Mouse (Mus musculus): ENCODE measurements around the gene Cyp24a1. TPM values are rescaled to one million over a fixed set of nuclear protein-coding genes. Genes with fewer than 3 reads are reported as not detected.

Cyp24a1 gene
- polyA plus RNA-seq, 1 experiment from 2014 or later, result 0.14 TPM

DNA sequence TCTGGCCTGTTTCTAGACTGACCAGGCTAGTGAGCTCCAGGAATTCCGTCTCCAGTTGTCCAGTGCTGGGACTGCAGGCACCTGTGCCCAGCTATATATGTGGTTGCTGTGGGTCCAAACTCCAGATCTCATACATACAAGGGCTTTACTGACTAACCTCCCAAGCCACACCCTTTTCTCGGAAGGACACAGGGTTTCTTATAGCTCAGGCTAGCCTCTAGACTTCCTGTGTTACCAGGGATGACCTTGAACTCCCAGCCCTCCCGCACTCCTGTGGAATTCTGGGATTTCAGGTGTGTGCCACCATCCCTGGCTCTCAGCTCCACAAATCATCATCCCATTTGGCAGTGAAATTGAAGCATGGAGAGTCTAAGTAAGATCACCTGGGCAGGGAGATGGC lies 33.3 kb upstream of the Cyp24a1 start:
- Histone ChIP-seq H3K36me3 (ENCODE audit: control insufficient read depth, insufficient read depth, low read length) (no peaks in the 10 kb centered on the region), H3K9ac (ENCODE audit: low read depth, low read length) (no peak overlapping the region), H3K4me1 (replicated peaks; ENCODE audit: control insufficient read depth, insufficient read depth, low read length) (no peaks in the 10 kb centered on the region), H3K4me2 (replicated peaks; ENCODE audit: low read depth, low read length) (no peak overlapping the region), H3K27me3 (ENCODE audit: control insufficient read depth, insufficient read depth, low read length) (no peaks in the 10 kb centered on the region), H3K9me3 (ENCODE audit: control insufficient read depth, low read length) (no peaks in the 10 kb centered on the region), H3K27ac (ENCODE audit: low read depth, low read length) (no peak overlapping the region), H3K4me3 (ENCODE audit: low read depth, low read length) (no peak overlapping the region)
- DNase-seq (ENCODE audit: low spot score) (no peak), ATAC-seq (ENCODE audit: low FRiP score) (no peak)
- 89% methylated on average over 3 of the region's 3 CpGs for WGBS

DNA sequence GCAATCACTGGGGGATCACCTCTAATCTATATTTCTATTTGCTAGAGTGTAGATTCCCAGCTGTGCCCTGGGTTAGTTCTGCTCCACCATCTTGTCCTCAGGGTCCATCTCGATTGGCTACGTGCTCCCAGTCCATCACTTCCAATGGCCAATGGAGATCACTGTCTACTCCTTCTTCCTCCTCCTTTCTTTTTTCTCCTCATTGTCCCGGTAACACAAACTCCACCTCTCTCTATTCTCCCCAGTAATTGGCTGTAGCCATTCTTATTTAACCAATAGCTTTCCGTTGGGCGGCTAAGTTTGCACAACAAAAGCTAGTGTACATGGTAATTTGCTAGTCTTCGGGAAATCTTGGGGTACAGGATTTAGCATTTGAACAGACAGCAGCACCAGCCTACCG lies 32.8 kb upstream of the Cyp24a1 start:
- Histone ChIP-seq H3K9ac (ENCODE audit: low read depth, low read length) (no peak overlapping the region), H3K9me3 (ENCODE audit: control insufficient read depth, low read length) (no peaks in the 10 kb centered on the region), H3K4me2 (replicated peaks; ENCODE audit: low read depth, low read length) (no peak overlapping the region), H3K36me3 (ENCODE audit: control insufficient read depth, insufficient read depth, low read length) (no peaks in the 10 kb centered on the region), H3K27me3 (ENCODE audit: control insufficient read depth, insufficient read depth, low read length) (no peaks in the 10 kb centered on the region), H3K4me3 (ENCODE audit: low read depth, low read length) (no peak overlapping the region), H3K27ac (ENCODE audit: low read depth, low read length) (no peak overlapping the region), H3K4me1 (replicated peaks; ENCODE audit: control insufficient read depth, insufficient read depth, low read length) (no peaks in the 10 kb centered on the region)
- DNase-seq (ENCODE audit: low spot score) (no peak), ATAC-seq (ENCODE audit: low FRiP score) (no peak)
- 93% methylated on average over 7 of the region's 7 CpGs for WGBS

DNA sequence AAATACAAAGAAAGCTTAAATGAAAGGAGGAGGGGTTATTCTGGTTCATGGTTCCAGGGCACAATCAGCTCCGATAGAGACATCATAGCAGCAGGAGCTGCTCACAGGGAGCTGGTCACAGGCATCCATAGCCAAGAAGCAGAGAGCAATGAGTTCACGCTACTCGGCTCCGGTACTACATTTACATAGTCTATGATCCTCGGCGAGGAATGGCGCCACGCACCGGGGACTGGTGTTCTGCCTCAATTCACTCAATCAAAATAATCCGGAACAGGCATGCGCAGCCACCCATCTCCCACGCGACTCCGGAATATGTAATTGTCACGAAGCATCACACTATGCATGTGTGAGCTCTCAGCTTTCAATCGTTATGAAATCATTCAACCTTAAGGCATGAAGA lies 31.1 kb upstream of the Cyp24a1 start:
- Histone ChIP-seq H3K4me1 (replicated peaks; ENCODE audit: control insufficient read depth, insufficient read depth, low read length) (no peaks in the 10 kb centered on the region), H3K4me3 (ENCODE audit: low read depth, low read length) (no peak overlapping the region), H3K36me3 (ENCODE audit: control insufficient read depth, insufficient read depth, low read length) (no peaks in the 10 kb centered on the region), H3K27ac (ENCODE audit: low read depth, low read length) (no peak overlapping the region), H3K27me3 (ENCODE audit: control insufficient read depth, insufficient read depth, low read length) (no peaks in the 10 kb centered on the region), H3K4me2 (replicated peaks; ENCODE audit: low read depth, low read length) (no peak overlapping the region), H3K9me3 (ENCODE audit: control insufficient read depth, low read length) (no peaks in the 10 kb centered on the region), H3K9ac (ENCODE audit: low read depth, low read length) (no peak overlapping the region)
- DNase-seq (ENCODE audit: low spot score), result no peak
- no peak for ATAC-seq (ENCODE audit: low FRiP score)
- 94% methylated on average over 16 of the region's 16 CpGs for WGBS

DNA sequence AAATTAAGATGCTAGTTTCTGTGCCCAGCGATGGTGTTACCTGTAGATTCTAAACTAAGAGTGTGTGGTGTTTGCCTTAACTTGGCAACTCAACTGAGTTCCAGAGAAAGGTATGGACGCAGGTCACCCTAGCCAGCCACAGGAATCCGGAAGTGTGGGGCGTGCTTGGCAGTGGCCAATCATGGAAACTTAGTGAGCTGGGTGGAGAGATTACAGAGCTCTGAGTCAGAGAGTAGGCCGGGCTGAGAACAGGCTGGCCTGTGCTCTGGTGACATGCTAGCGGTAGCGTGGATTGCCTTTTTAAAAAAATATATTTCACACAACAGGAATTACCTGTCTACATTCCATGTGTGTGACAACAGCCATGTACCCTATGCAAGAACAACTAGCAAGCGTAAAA lies 29.6 kb upstream of the Cyp24a1 start:
- Histone ChIP-seq H3K27me3 (ENCODE audit: control insufficient read depth, insufficient read depth, low read length) (no peaks in the 10 kb centered on the region), H3K9me3 (ENCODE audit: control insufficient read depth, low read length) (no peaks in the 10 kb centered on the region), H3K4me1 (replicated peaks; ENCODE audit: control insufficient read depth, insufficient read depth, low read length) (no peaks in the 10 kb centered on the region), H3K27ac (ENCODE audit: low read depth, low read length) (no peak overlapping the region), H3K9ac (ENCODE audit: low read depth, low read length) (no peak overlapping the region), H3K36me3 (ENCODE audit: control insufficient read depth, insufficient read depth, low read length) (no peaks in the 10 kb centered on the region), H3K4me3 (ENCODE audit: low read depth, low read length) (no peak overlapping the region), H3K4me2 (replicated peaks; ENCODE audit: low read depth, low read length) (no peak overlapping the region)
- WGBS, result 94% methylated on average over 8 of the region's 8 CpGs
- DNase-seq (ENCODE audit: low spot score) (no peak), ATAC-seq (ENCODE audit: low FRiP score) (no peak)

DNA sequence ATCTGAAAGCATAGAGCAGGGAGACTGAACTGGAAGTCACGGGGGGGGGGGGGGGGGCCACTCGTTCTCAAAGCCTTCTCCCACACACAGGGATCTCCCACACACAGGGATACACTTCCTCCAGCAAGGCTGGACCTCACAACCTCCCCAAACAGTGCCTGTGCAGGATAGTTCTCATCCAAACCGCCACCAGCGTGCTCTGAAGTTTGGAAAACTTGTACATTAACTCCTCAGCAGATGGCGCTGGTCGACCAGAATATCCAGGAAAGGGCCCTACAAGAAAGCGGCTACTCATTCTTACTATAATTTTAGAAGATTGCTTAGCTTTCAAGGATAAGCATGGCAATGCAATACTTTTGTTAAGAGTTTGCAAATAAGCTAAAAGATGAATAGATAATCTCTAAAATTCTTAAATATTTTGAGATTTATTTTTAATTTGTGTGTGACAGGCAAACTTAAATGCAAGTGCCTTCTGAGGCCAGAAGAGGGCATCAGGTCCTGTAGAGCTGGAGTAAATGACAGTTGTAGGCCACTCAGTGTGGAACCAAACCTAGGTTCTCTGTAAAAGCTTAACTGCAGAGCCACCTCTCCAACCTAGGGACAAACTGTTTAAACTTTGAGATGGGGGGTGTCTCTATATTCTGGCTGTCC lies 23.5 kb upstream of the Cyp24a1 start:
- no peaks in the 10 kb centered on the region for H3K9me3 ChIP-seq (ENCODE audit: control insufficient read depth, low read length)
- H3K9ac ChIP-seq (ENCODE audit: low read depth, low read length), result no peak overlapping the region
- H3K36me3 ChIP-seq (ENCODE audit: control insufficient read depth, insufficient read depth, low read length), result 0 out of 2 replicates have a peak, but pooled peaks cover 3% of the 10 kb centered on the region
- no peaks in the 10 kb centered on the region for H3K4me1 ChIP-seq (replicated peaks; ENCODE audit: control insufficient read depth, insufficient read depth, low read length)
- WGBS, result 12% methylated on average over 7 of the region's 7 CpGs
- peak; percentile 81 for DNase-seq (ENCODE audit: low spot score)
- no peak overlapping the region for H3K27ac ChIP-seq (ENCODE audit: low read depth, low read length)
- no peak overlapping the region for H3K4me3 ChIP-seq (ENCODE audit: low read depth, low read length)
- peak; percentile 69 for ATAC-seq (ENCODE audit: low FRiP score)
- no peak overlapping the region for H3K4me2 ChIP-seq (replicated peaks; ENCODE audit: low read depth, low read length)
- H3K27me3 ChIP-seq (ENCODE audit: control insufficient read depth, insufficient read depth, low read length), result no peaks in the 10 kb centered on the region

DNA sequence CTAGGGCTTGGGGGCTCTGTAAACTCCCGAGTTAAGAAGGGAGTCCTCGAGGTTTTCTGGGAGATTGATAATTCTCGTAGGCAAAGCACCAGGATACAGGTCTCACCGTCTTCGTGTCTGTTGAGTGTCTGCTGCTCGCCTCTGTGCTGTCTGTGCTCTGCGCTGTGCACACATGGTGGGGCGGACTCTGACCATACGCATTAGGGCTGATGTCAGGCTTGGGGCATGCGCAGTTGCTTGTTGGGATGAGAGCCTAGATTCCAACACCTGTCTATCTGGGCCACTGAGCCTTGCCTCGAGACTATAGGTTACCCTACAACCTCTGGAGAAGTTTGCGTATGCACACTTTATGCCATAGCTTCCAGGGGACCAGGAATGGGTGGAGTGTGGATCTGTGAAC lies 16.8 kb upstream of the Cyp24a1 start:
- Histone ChIP-seq H3K4me2 (replicated peaks; ENCODE audit: low read depth, low read length) (no peak overlapping the region), H3K9me3 (ENCODE audit: control insufficient read depth, low read length) (no peaks in the 10 kb centered on the region), H3K27me3 (ENCODE audit: control insufficient read depth, insufficient read depth, low read length) (no peaks in the 10 kb centered on the region), H3K9ac (ENCODE audit: low read depth, low read length) (no peak overlapping the region), H3K4me1 (replicated peaks; ENCODE audit: control insufficient read depth, insufficient read depth, low read length) (no peaks in the 10 kb centered on the region; the same call in 1 of the 2 replicates), H3K36me3 (ENCODE audit: control insufficient read depth, insufficient read depth, low read length) (0 out of 2 replicates have a peak, but pooled peaks cover 3% of the 10 kb centered on the region), H3K4me3 (ENCODE audit: low read depth, low read length) (no peak overlapping the region), H3K27ac (ENCODE audit: low read depth, low read length) (no peak overlapping the region)
- DNase-seq (ENCODE audit: low spot score), result no peak
- no peak for ATAC-seq (ENCODE audit: low FRiP score)
- 90% methylated on average over 12 of the region's 12 CpGs for WGBS

DNA sequence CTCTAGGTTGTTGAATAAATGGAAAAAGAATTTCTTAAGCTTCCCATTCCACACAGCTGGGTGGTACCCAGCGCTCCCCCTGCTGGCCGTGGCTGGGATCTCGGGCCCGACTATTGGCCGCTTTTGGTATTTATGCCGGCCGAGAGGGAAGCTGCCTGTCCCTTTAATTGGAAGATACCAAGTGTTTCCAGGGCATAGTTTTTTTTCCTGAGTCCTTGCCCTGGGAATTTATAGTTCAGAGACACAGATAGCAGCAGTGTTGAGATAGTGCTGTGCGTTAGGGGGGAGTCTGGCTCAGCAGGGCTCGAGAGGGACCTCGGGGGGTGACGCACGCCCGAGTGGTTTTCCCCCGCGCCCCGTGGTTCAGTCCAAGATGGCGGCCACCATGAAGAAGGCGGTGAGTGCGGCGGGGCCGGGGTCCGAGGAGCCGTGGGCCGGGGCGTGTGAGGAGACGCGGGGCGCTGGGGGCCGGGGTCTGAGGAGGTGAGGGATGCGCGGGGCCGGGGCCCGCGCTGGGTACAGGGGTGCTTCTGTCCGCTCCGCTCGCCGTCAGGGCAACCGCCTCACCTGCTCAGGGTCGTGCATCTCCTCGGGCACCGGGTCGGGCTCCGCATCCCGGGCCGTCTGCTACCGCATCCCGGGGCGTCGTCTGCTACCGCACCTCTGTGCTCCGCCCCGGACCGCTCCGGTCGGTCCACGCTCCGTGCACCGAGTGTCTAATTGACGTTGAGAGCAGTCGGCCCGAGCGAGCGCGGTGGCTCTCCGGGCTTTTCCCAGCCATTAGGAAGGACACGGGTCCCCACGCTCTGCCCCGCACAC lies 14.3 kb upstream of the Cyp24a1 start:
- Histone ChIP-seq H3K27ac (ENCODE audit: low read depth, low read length) (peak overlapping the region; percentile 69), H3K9me3 (ENCODE audit: control insufficient read depth, low read length) (no peaks in the 10 kb centered on the region), H3K27me3 (ENCODE audit: control insufficient read depth, insufficient read depth, low read length) (no peaks in the 10 kb centered on the region), H3K4me3 (ENCODE audit: low read depth, low read length) (peak overlapping the region; percentile 99), H3K9ac (ENCODE audit: low read depth, low read length) (peak overlapping the region; percentile 98), H3K4me1 (replicated peaks; ENCODE audit: control insufficient read depth, insufficient read depth, low read length) (no peaks in the 10 kb centered on the region; the same call in 1 of the 2 replicates), H3K36me3 (ENCODE audit: control insufficient read depth, insufficient read depth, low read length) (no peaks in the 10 kb centered on the region), H3K4me2 (replicated peaks; ENCODE audit: low read depth, low read length) (peak overlapping the region; percentile 75)
- DNase-seq (ENCODE audit: low spot score), result peak; percentile 96
- ATAC-seq (ENCODE audit: low FRiP score), result peak; percentile 79
- WGBS, result under 1% methylated on average over 66 of the region's 69 CpGs

DNA sequence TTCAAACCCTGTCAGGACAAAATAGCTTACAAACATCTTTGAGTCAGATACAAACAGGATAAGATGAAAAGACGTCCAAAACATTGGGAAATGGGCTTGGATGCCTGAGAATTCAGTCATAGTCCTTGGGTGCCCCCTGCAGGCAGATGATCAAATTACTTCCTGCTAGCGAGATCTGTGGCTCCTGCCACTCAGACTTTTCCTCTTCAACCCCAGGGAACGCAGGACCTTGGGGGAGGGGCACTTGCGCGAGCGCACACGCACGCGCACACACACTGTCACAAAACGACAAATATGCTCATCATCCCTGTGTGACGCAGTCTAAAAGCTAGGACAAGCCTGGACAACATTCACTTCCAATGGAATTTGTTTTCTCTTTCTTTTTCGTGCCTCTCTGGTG lies 11.9 kb upstream of the Cyp24a1 start:
- 6% methylated on average over 12 of the region's 12 CpGs for WGBS
- H3K4me2 ChIP-seq (replicated peaks; ENCODE audit: low read depth, low read length), result peak overlapping the region; percentile 49

More for the DNA sequence above, 11.9 kb upstream of the Cyp24a1 start:
- ATAC-seq (ENCODE audit: low FRiP score) (no peak; the same call in 1 of the 2 replicates), DNase-seq (ENCODE audit: low spot score) (peak; percentile 96)
- Histone ChIP-seq H3K27ac (ENCODE audit: low read depth, low read length) (no peak overlapping the region), H3K9ac (ENCODE audit: low read depth, low read length) (no peak overlapping the region), H3K36me3 (ENCODE audit: control insufficient read depth, insufficient read depth, low read length) (no peaks in the 10 kb centered on the region), H3K27me3 (ENCODE audit: control insufficient read depth, insufficient read depth, low read length) (no peaks in the 10 kb centered on the region), H3K4me3 (ENCODE audit: low read depth, low read length) (0 out of 2 replicates have a peak overlapping the region, but pooled peaks have one; percentile 17), H3K9me3 (ENCODE audit: control insufficient read depth, low read length) (no peaks in the 10 kb centered on the region), H3K4me1 (replicated peaks; ENCODE audit: control insufficient read depth, insufficient read depth, low read length) (no peaks in the 10 kb centered on the region; the same call in 1 of the 2 replicates)
